Mouse (Mus musculus) MEL (cell line): ENCODE measurements at regions not wholly inside any gene's neighbourhood (a gene's known extent, or its start where the extent isn't known, plus 50 kb on each side); places are given as distances from the start of the nearest gene placed in this dataset.

Experiments used
- CTCF ChIP-seq, 3 experiments: IDR thresholded peaks in 2 of 3; conservative IDR thresholded peaks in 1 of 3; 2 replicates each; pipeline ENCODE4 v1.5.1; 2011 to 2012; ENCODE audit warnings: low read length in 3 of 3, low read depth in 2 of 3, mild to moderate bottlenecking in 2 of 3, improper control_type of control experiment in 1 of 3, inconsistent platforms in 1 of 3, mixed read lengths in 1 of 3, moderate library complexity in 1 of 3; ENCODE audit not compliant: control insufficient read depth in 1 of 3, insufficient read depth in 1 of 3, poor library complexity in 1 of 3, severe bottlenecking in 1 of 3
- E2F4 ChIP-seq: IDR thresholded peaks from 2 replicates; pipeline ENCODE4 v1.6.1; 2011; ENCODE audit warnings: low read depth, low read length, improper control_type of control experiment, borderline replicate concordance
- ETS1 ChIP-seq: IDR thresholded peaks from 2 replicates; pipeline ENCODE4 v1.6.1; 2012; ENCODE audit warnings: low read depth, mild to moderate bottlenecking, inconsistent platforms, low read length, improper control_type of control experiment, moderate library complexity
- GATA1 ChIP-seq: IDR thresholded peaks from 2 replicates; pipeline ENCODE4 v1.6.1; 2011; ENCODE audit warnings: low read depth, low read length, improper control_type of control experiment

- TF ChIP-seq GATA1: no peak
- no peak for TF ChIP-seq CTCF (IDR thresholded peaks at IDR 0.05 in 2 of 3, conservative IDR thresholded peaks at IDR 0.05 in 1 of 3; ENCODE audit: control insufficient read depth in 1 of 3, insufficient read depth in 1 of 3, low read depth in 2 of 3, low read length in 3 of 3, poor library complexity in 1 of 3, severe bottlenecking in 1 of 3)
- no peak for TF ChIP-seq ETS1
- TF ChIP-seq E2F4: no peak
Measured at GRCm38 (mm10) chr1:122095726-122096125, 527.9 kb upstream of the Ddx18 start.
